Mouse (Mus musculus) MEL (cell line): ENCODE measurements around the gene Gpbar1.

Experiments used
- CHD1 ChIP-seq: IDR thresholded peaks from 2 replicates; pipeline ENCODE4 v1.6.1; 2012; ENCODE audit warnings: low read depth, mild to moderate bottlenecking, inconsistent platforms, low read length, improper control_type of control experiment
- CTCF ChIP-seq, 3 experiments: IDR thresholded peaks in 2 of 3; conservative IDR thresholded peaks in 1 of 3; 2 replicates each; pipeline ENCODE4 v1.5.1; 2011 to 2012; ENCODE audit warnings: low read length in 3 of 3, low read depth in 2 of 3, mild to moderate bottlenecking in 2 of 3, improper control_type of control experiment in 1 of 3, inconsistent platforms in 1 of 3, mixed read lengths in 1 of 3, moderate library complexity in 1 of 3; ENCODE audit not compliant: control insufficient read depth in 1 of 3, insufficient read depth in 1 of 3, poor library complexity in 1 of 3, severe bottlenecking in 1 of 3
- HCFC1 ChIP-seq: IDR thresholded peaks from 2 replicates; pipeline ENCODE4 v1.6.1; 2012; ENCODE audit warnings: low read depth, mild to moderate bottlenecking, inconsistent platforms, low read length, improper control_type of control experiment, moderate library complexity
- POLR2A ChIP-seq, 2 experiments: IDR thresholded peaks; 2 replicates each; pipeline ENCODE4 v1.6.1; 2011 to 2012; ENCODE audit warnings: low read length in 2 of 2, mild to moderate bottlenecking in 2 of 2, control low read depth in 1 of 2, improper control_type of control experiment in 1 of 2, low read depth in 1 of 2, moderate library complexity in 1 of 2; ENCODE audit not compliant: control insufficient read depth in 1 of 2, insufficient read depth in 1 of 2, poor library complexity in 1 of 2
- TAL1 ChIP-seq: IDR thresholded peaks from 2 replicates; pipeline ENCODE4 v1.6.1; 2012; ENCODE audit warnings: mild to moderate bottlenecking, inconsistent platforms, low read length, moderate library complexity, mixed read lengths
- USF1 ChIP-seq: IDR thresholded peaks from 2 replicates; pipeline ENCODE4 v1.6.1; 2014; ENCODE audit warnings: low read depth, mild to moderate bottlenecking, inconsistent platforms, low read length, improper control_type of control experiment, moderate library complexity
- ZKSCAN1 ChIP-seq: IDR thresholded peaks from 2 replicates; pipeline ENCODE4 v1.6.1; 2012; ENCODE audit warnings: low read depth, mild to moderate bottlenecking, inconsistent platforms, low read length, improper control_type of control experiment, moderate library complexity

DNA sequence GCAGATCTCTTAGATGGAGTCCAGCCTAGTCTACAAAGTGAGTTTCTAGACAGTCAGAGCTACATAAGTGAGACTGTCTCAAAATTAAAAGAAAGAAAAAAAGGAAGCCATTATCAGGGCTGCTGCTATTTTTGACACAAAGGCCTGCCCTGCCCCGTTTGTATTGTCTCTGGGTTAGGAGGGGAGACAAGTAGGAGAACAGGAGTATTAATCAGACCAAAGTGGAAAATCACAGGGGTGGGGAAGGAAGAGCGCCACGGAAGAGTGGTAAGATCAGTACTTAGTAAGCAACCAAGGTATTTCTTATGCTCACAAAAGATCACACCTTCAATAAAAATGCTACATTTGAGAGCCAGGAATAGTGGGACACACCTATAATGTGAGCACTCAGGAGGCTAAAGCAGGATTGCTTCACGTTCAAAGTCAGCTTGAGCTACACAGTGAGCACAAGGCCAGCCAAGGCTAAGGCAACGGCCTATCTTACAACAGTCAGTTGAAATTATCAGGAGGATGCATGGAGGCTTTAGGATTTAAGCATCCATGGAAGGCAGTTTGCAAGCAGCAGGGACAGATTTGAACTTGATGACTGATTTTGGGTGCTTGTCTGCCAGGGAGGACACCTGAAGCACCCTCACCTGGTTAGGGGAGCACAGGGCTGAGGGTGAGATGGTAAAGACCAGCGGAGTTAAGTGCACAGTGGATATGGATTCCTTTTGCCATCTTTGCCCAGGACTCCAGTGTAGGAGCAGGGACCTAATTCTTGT is 22.2 kb downstream of the Gpbar1 start:
- no peak for TF ChIP-seq USF1
- TF ChIP-seq TAL1: no peak
- TF ChIP-seq ZKSCAN1: no peak
- TF ChIP-seq HCFC1: no peak
- no peak for TF ChIP-seq POLR2A (IDR thresholded peaks at IDR 0.05; ENCODE audit: control insufficient read depth in 1 of 2, insufficient read depth in 1 of 2, low read depth in 1 of 2, low read length in 2 of 2, poor library complexity in 1 of 2)
- TF ChIP-seq CTCF (IDR thresholded peaks at IDR 0.05 in 2 of 3, conservative IDR thresholded peaks at IDR 0.05 in 1 of 3; ENCODE audit: control insufficient read depth in 1 of 3, insufficient read depth in 1 of 3, low read depth in 2 of 3, low read length in 3 of 3, poor library complexity in 1 of 3, severe bottlenecking in 1 of 3): no peak
- no peak for TF ChIP-seq CHD1
